ENCODE assay signal across 28 mouse cellular contexts in genomic region chr13:94293911-94294310, GRCm38 (mm10). TPM values are rescaled to one million over a fixed set of nuclear protein-coding genes. Genes with fewer than 3 reads are reported as not detected.
DNase-seq lines count a peak whose midpoint lies in the region; ATAC-seq lines count a peak whose summit lies in the region.
"Had no signal": no experiment of that assay in that cellular context is flagged by ENCODE, and none has a peak within 500 bp of the region (broad histone marks: within the 10 kb centered on the region; RNA-seq: fewer than 3 reads in every experiment).

No protein-coding gene starts in this region.

- intact Hi-C loops in heart, postnatal 14 days (cut with DNase I), result no loop called here
- intact Hi-C loops in gastrocnemius, postnatal 36 days (cut with DNase I), result no loop called here

- peak overlapping the region; percentile 27; the same call in 1 of the 2 replicates for H3K4me2 ChIP-seq in heart, embryonic 14.5 days (ENCODE audit: low read length)
- H3K4me2 ChIP-seq: embryonic facial prominence, embryonic 13.5 days; forebrain, embryonic 12.5 days; forebrain, embryonic 15.5 days; heart, embryonic 15.5 days; hindbrain, embryonic 12.5 days; hindbrain, embryonic 15.5 days had no signal

- ATAC-seq in heart, embryonic 14.5 days (ENCODE audit: insufficient number of reproducible peaks, insufficient read depth, low FRiP score, low read depth), result no peak
- ATAC-seq: activated CD4-positive, CD25-positive, alpha-beta regulatory T cell, adult 4 months; forebrain, embryonic 15.5 days; intestine, postnatal 0 days; Patski had no signal

- H3K9me3 ChIP-seq in heart, embryonic 14.5 days (ENCODE audit: control insufficient read depth, low read length), result no peaks in the 10 kb centered on the region
- H3K9me3 ChIP-seq: embryonic facial prominence, embryonic 10.5 days; embryonic facial prominence, embryonic 13.5 days; forebrain, embryonic 12.5 days; forebrain, embryonic 15.5 days; G1E; heart, embryonic 15.5 days; hindbrain, embryonic 12.5 days; hindbrain, embryonic 15.5 days had no signal

- H3K36me3 ChIP-seq in heart, embryonic 14.5 days (ENCODE audit: control insufficient read depth, insufficient read depth, low read length), result no peaks in the 10 kb centered on the region
- H3K36me3 ChIP-seq: embryonic facial prominence, embryonic 10.5 days; embryonic facial prominence, embryonic 13.5 days; forebrain, embryonic 12.5 days; forebrain, embryonic 15.5 days; G1E; heart, embryonic 15.5 days; hindbrain, embryonic 12.5 days; hindbrain, embryonic 15.5 days had no signal

- H3K4me1 ChIP-seq in heart, embryonic 14.5 days (ENCODE audit: control insufficient read depth in 2 of 2, insufficient read depth in 2 of 2, low read length in 2 of 2), result peaks cover 0 to 4% of the 10 kb centered on the region in 2 experiments; a peak in 2 of 4 replicates
- H3K4me1 ChIP-seq: embryonic facial prominence, embryonic 10.5 days; embryonic facial prominence, embryonic 13.5 days; forebrain, embryonic 12.5 days; forebrain, embryonic 15.5 days; heart, embryonic 15.5 days; hindbrain, embryonic 12.5 days; hindbrain, embryonic 15.5 days had no signal

- peak; percentile 74 for DNase-seq in heart, adult 11 months
- no peak for DNase-seq in heart, postnatal 14 days
- DNase-seq in heart, adult 18-20 months, result no peak
- peak; percentile 21 for DNase-seq in ZHBTc4 (ENCODE audit: low read depth, low spot score)
- no peak for DNase-seq in c-Kit-positive CD71-positive TER-119-positive erythroid progenitor cells, embryonic 14.5 days (ENCODE audit: low spot score)
- DNase-seq in gastrocnemius, postnatal 36 days, result no peak
- DNase-seq: adrenal gland, adult 8-10 months; adrenal gland, postnatal 25 days; cerebellum, adult 11-12 months; cerebellum, adult 8-10 months; cerebellum, postnatal 10 days; cerebellum, postnatal 36 days; embryo, embryonic 11 days; gastrocnemius, postnatal 25 days; kidney, adult 2 months had no signal

- H3K4me3 ChIP-seq in heart, embryonic 14.5 days (ENCODE audit: control insufficient read depth in 1 of 2, insufficient read depth in 1 of 2, low read depth in 1 of 2, low read length in 2 of 2), result no peak overlapping the region
- H3K4me3 ChIP-seq: embryonic facial prominence, embryonic 10.5 days; embryonic facial prominence, embryonic 13.5 days; erythroblast, embryonic 14.5 days; forebrain, embryonic 12.5 days; forebrain, embryonic 15.5 days; heart, embryonic 15.5 days; hindbrain, embryonic 12.5 days; hindbrain, embryonic 15.5 days had no signal

- H3K9ac ChIP-seq in heart, embryonic 14.5 days (ENCODE audit: low read length), result no peak overlapping the region
- H3K9ac ChIP-seq: embryonic facial prominence, embryonic 13.5 days; forebrain, embryonic 12.5 days; forebrain, embryonic 15.5 days; heart, embryonic 15.5 days; hindbrain, embryonic 12.5 days; hindbrain, embryonic 15.5 days had no signal

- no peak overlapping the region for H3K27ac ChIP-seq in heart, embryonic 14.5 days (replicated peaks in 1 of 2; ENCODE audit: control insufficient read depth in 1 of 2, insufficient read depth in 1 of 2, low read depth in 2 of 2, low read length in 2 of 2)
- H3K27ac ChIP-seq: embryonic facial prominence, embryonic 10.5 days; embryonic facial prominence, embryonic 13.5 days; forebrain, embryonic 12.5 days; forebrain, embryonic 15.5 days; heart, embryonic 15.5 days; hindbrain, embryonic 12.5 days; hindbrain, embryonic 15.5 days had no signal

- H3K27me3 ChIP-seq in heart, embryonic 14.5 days (ENCODE audit: control insufficient read depth, insufficient read depth, low read length), result no peaks in the 10 kb centered on the region
- H3K27me3 ChIP-seq: embryonic facial prominence, embryonic 13.5 days; forebrain, embryonic 12.5 days; forebrain, embryonic 15.5 days; heart, embryonic 15.5 days; hindbrain, embryonic 12.5 days; hindbrain, embryonic 15.5 days had no signal

- 46% methylated on average over 10 of the region's 10 CpGs for WGBS in heart, embryonic 14.5 days

RNA-seq across cellular contexts. Expression of gene Scamp1, which starts 8.3 kb away (rescaled TPM):
- total RNA-seq in heart, postnatal 14 days (2021), result 10 to 100 TPM; 31.2 to 31.8 TPM
- polyA plus RNA-seq in heart, embryonic 14.5 days (2014; fragmentation: Nextera tagmentation; extraction: Ambion mirVana), result 20.6 and 21.5 TPM in 2 replicates
- total RNA-seq in heart, adult 18-20 months (2021), result 10 to 100 TPM; 31.8 to 32.2 TPM
- 10 to 100 TPM; 14.7 to 18.6 TPM for total RNA-seq in gastrocnemius, postnatal 36 days (2021)
- polyA plus RNA-seq: G1E had no signal

Comparison
In these comparisons a context has a peak if more than half of its experiments do, and no peak if none do; other contexts are left out.
1. DNase-seq: peak in heart, adult 11 months (single experiment) and ZHBTc4 (single experiment); none in heart, postnatal 14 days (0 of 2), heart, adult 18-20 months (0 of 2), c-Kit-positive CD71-positive TER-119-positive erythroid progenitor cells, embryonic 14.5 days (single experiment) and gastrocnemius, postnatal 36 days (0 of 2).